Mouse (Mus musculus): ENCODE data around the gene Osgin1. TPM values are rescaled to one million over a fixed set of nuclear protein-coding genes. Genes with fewer than 3 reads are reported as not detected.

The Osgin1 gene
- polyA plus RNA-seq, 1 experiment from 2014 or later: 0.47 TPM

DNA sequence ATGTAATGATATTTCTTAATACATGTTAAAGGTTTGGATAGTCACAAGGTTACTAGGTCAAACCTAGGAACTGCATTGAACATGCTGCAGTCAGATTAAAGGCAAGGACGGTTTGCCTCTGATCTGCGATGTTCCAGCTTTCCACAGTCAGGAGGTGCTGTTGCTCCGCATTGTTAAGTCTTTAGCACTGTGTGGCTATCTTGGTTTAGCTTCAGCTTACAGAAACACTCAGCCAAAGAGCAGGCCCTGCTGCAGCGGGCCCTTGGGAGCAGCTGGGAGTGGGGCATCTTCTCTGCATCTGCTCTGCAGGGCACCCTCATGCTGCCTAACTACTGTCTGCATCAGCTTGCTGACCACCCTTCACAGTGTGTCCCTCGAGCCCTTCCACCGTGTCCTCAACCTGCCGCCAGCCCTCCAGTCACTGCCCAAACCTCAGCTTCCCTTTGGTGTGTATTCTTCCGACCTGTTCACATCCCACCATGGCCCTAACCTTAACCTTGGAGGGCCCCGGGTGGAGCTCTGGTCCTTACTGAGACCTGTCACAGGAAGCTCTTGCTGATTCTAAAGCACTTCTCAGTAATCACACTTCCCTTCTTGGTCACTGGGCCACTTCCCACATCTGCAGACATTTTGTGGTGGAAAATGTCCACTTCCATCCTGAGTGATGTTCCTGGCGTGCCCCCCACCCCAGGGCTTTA, 21.7 kb upstream of the Osgin1 start:
- 49% methylated on average over 10 of the region's 10 CpGs for WGBS
- Histone ChIP-seq H3K4me1 (ENCODE audit: control insufficient read depth in 2 of 2, insufficient read depth in 2 of 2, low read length in 2 of 2) (peaks cover 4 to 5% of the 10 kb centered on the region in 2 experiments; a peak in 1 of 4 replicates), H3K4me3 (ENCODE audit: control insufficient read depth in 1 of 2, insufficient read depth in 1 of 2, low read depth in 1 of 2, low read length in 2 of 2) (no peak overlapping the region), H3K36me3 (ENCODE audit: control insufficient read depth, insufficient read depth, low read length) (peaks cover 46% of the 10 kb centered on the region), H3K27ac (replicated peaks in 1 of 2; ENCODE audit: control insufficient read depth in 1 of 2, insufficient read depth in 1 of 2, low read depth in 2 of 2, low read length in 2 of 2) (no peak overlapping the region), H3K9ac (ENCODE audit: low read length) (no peak overlapping the region), H3K9me3 (ENCODE audit: control insufficient read depth, low read length) (no peaks in the 10 kb centered on the region), H3K4me2 (ENCODE audit: low read length) (no peak overlapping the region), H3K27me3 (ENCODE audit: control insufficient read depth, insufficient read depth, low read length) (peaks cover 12% of the 10 kb centered on the region)
- no peak for ATAC-seq (ENCODE audit: insufficient number of reproducible peaks, insufficient read depth, low FRiP score, low read depth)

DNA sequence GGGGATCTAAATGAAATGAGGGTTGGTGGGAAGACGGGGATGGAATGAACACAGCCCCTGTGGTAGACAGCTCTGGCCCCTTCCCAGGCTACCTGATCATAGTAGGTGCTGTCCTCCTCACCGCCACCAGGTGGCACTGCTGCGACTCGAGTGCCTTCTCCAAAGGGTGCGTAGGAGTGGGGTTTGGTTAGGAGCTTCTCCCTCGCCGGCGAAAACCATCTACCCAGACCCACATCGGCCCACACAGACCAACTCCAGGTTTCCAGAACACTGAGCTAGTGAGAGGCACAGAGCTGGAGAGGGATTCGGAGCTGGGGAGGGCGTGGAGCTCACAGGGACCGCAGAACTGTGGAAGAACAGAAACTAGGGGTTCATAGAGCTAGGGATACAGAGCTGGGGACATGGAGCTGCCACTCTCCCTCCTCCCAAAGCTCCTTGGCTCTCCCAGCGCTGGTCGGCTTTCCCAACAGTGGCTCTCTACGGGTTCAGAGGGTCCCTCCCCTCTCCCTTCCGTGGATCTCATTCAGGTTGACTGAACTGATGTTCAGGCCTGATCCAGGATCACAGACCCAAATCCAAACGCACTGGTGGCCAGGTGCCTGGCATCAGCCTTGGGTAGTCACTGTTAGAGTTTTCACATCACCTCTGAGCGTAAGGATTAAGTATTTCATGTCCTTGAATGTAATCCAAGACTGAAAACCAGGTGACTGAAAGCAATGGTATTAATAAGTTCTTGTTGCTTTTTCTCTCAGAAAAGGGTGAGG, 21.0 kb upstream of the Osgin1 start:
- H3K27ac ChIP-seq (replicated peaks in 1 of 2; ENCODE audit: control insufficient read depth in 1 of 2, insufficient read depth in 1 of 2, low read depth in 2 of 2, low read length in 2 of 2): no peak overlapping the region
- ATAC-seq (ENCODE audit: insufficient number of reproducible peaks, insufficient read depth, low FRiP score, low read depth): peak; percentile 60

DNA sequence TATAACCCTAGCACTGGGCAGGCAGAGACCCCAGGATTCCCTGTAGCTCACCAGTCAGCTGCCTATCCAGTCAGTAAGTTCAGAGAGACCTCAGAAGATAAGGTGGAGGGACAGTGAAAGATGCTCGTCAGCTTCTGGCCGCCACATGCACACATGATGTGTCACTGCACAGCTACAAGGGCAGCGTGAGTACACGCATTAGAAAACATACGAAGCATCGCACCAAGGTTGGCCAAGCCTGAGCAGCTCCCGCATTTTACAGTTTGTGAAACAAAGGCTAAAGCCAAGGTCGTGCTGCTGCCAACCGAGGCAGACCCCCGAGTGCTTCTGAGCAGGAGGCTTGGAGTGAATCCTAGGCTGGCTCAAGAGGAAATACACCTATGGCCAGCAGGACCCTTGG, 20.3 kb upstream of the Osgin1 start:
- H3K27me3 ChIP-seq (ENCODE audit: control insufficient read depth, insufficient read depth, low read length): peaks cover 12% of the 10 kb centered on the region
- ATAC-seq (ENCODE audit: insufficient number of reproducible peaks, insufficient read depth, low FRiP score, low read depth): no peak
- 77% methylated on average over 10 of the region's 10 CpGs for WGBS

More for the DNA sequence above, 21.0 kb upstream of the Osgin1 start:
- H3K4me1 ChIP-seq (ENCODE audit: control insufficient read depth in 2 of 2, insufficient read depth in 2 of 2, low read length in 2 of 2): peaks cover 4 to 5% of the 10 kb centered on the region in 2 experiments; a peak in 1 of 4 replicates
- peaks cover 12% of the 10 kb centered on the region for H3K27me3 ChIP-seq (ENCODE audit: control insufficient read depth, insufficient read depth, low read length)
- H3K36me3 ChIP-seq (ENCODE audit: control insufficient read depth, insufficient read depth, low read length): peaks cover 39% of the 10 kb centered on the region
- no peaks in the 10 kb centered on the region for H3K9me3 ChIP-seq (ENCODE audit: control insufficient read depth, low read length)
- peak overlapping the region; percentile 46 for H3K9ac ChIP-seq (ENCODE audit: low read length)
- WGBS: 11% methylated on average over 18 of the region's 18 CpGs
- peak overlapping the region; percentile 22 to 33 for H3K4me3 ChIP-seq (ENCODE audit: control insufficient read depth in 1 of 2, insufficient read depth in 1 of 2, low read depth in 1 of 2, low read length in 2 of 2)
- peak overlapping the region; percentile 59 for H3K4me2 ChIP-seq (ENCODE audit: low read length)

DNA sequence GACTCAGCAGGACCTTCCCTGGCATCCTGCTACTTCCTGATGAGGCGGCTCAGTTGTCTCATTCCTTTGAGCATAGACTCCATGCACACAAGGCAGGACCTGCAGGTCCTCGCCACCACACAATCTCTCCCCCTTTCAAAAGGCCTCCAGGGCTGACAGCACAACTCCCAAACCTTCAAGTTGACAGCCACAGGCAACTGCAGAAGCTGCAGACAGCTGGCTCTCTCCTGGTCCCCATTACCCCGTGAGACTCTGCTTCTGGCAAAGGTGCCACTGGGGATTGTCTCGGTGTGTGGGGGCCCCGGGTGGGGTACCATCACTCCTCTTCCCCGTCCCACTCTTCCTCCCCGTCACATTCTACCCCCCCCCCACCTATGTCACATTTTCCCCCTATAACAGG, 13.6 kb upstream of the Osgin1 start:
- Histone ChIP-seq H3K9ac (ENCODE audit: low read length) (no peak overlapping the region), H3K4me1 (ENCODE audit: control insufficient read depth in 2 of 2, insufficient read depth in 2 of 2, low read length in 2 of 2) (peaks cover 20 to 21% of the 10 kb centered on the region in 2 experiments), H3K4me3 (ENCODE audit: control insufficient read depth in 1 of 2, insufficient read depth in 1 of 2, low read depth in 1 of 2, low read length in 2 of 2) (no peak overlapping the region), H3K4me2 (ENCODE audit: low read length) (no peak overlapping the region), H3K36me3 (ENCODE audit: control insufficient read depth, insufficient read depth, low read length) (no peaks in the 10 kb centered on the region), H3K27ac (replicated peaks in 1 of 2; ENCODE audit: control insufficient read depth in 1 of 2, insufficient read depth in 1 of 2, low read depth in 2 of 2, low read length in 2 of 2) (no peak overlapping the region), H3K27me3 (ENCODE audit: control insufficient read depth, insufficient read depth, low read length) (peaks cover 9% of the 10 kb centered on the region), H3K9me3 (ENCODE audit: control insufficient read depth, low read length) (no peaks in the 10 kb centered on the region)
- 68% methylated on average over 7 of the region's 7 CpGs for WGBS
- no peak for ATAC-seq (ENCODE audit: insufficient number of reproducible peaks, insufficient read depth, low FRiP score, low read depth)

More for the DNA sequence above, 20.3 kb upstream of the Osgin1 start:
- Histone ChIP-seq H3K27ac (replicated peaks in 1 of 2; ENCODE audit: control insufficient read depth in 1 of 2, insufficient read depth in 1 of 2, low read depth in 2 of 2, low read length in 2 of 2) (no peak overlapping the region), H3K4me2 (ENCODE audit: low read length) (no peak overlapping the region), H3K4me3 (ENCODE audit: control insufficient read depth in 1 of 2, insufficient read depth in 1 of 2, low read depth in 1 of 2, low read length in 2 of 2) (no peak overlapping the region), H3K9me3 (ENCODE audit: control insufficient read depth, low read length) (no peaks in the 10 kb centered on the region), H3K9ac (ENCODE audit: low read length) (no peak overlapping the region), H3K4me1 (ENCODE audit: control insufficient read depth in 2 of 2, insufficient read depth in 2 of 2, low read length in 2 of 2) (peaks cover 4 to 5% of the 10 kb centered on the region in 2 experiments; a peak in 1 of 4 replicates), H3K36me3 (ENCODE audit: control insufficient read depth, insufficient read depth, low read length) (peaks cover 32% of the 10 kb centered on the region)

DNA sequence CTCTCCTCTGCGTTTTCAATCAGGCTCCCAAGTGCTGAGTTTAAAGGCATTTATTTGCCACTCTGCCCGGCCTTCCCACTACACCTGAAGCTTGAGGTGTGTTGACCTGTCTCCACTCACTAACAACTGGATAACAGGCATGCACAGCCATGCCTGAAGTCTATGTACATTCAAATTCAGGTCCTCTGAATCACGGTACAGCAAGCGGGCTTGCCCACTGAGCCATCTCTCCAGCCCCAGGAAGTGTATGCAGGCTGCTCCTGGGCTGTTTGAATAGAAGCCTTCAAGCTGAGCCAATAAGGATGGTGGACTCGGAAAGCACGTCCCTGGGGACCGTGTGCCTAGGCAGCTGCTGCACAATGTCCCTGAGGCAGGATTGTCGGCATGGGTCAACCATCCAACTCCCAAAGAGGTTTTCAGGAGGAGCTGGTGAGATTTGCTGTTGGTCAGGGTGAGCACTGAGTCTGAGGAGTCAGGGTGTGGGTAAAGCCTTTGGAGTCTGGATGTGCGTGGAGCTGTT, 12.3 kb upstream of the Osgin1 start:
- 58% methylated on average over 9 of the region's 9 CpGs for WGBS
- Histone ChIP-seq H3K27me3 (ENCODE audit: control insufficient read depth, insufficient read depth, low read length) (no peaks in the 10 kb centered on the region), H3K36me3 (ENCODE audit: control insufficient read depth, insufficient read depth, low read length) (no peaks in the 10 kb centered on the region), H3K4me2 (ENCODE audit: low read length) (no peak overlapping the region), H3K27ac (replicated peaks in 1 of 2; ENCODE audit: control insufficient read depth in 1 of 2, insufficient read depth in 1 of 2, low read depth in 2 of 2, low read length in 2 of 2) (peak overlapping the region in 1 of 2 experiments; percentile 57; a peak in 2 of 4 replicates), H3K4me1 (ENCODE audit: control insufficient read depth in 2 of 2, insufficient read depth in 2 of 2, low read length in 2 of 2) (peaks cover 25 to 27% of the 10 kb centered on the region in 2 experiments), H3K9me3 (ENCODE audit: control insufficient read depth, low read length) (no peaks in the 10 kb centered on the region), H3K9ac (ENCODE audit: low read length) (no peak overlapping the region), H3K4me3 (ENCODE audit: control insufficient read depth in 1 of 2, insufficient read depth in 1 of 2, low read depth in 1 of 2, low read length in 2 of 2) (no peak overlapping the region)
- no peak for ATAC-seq (ENCODE audit: insufficient number of reproducible peaks, insufficient read depth, low FRiP score, low read depth)

DNA sequence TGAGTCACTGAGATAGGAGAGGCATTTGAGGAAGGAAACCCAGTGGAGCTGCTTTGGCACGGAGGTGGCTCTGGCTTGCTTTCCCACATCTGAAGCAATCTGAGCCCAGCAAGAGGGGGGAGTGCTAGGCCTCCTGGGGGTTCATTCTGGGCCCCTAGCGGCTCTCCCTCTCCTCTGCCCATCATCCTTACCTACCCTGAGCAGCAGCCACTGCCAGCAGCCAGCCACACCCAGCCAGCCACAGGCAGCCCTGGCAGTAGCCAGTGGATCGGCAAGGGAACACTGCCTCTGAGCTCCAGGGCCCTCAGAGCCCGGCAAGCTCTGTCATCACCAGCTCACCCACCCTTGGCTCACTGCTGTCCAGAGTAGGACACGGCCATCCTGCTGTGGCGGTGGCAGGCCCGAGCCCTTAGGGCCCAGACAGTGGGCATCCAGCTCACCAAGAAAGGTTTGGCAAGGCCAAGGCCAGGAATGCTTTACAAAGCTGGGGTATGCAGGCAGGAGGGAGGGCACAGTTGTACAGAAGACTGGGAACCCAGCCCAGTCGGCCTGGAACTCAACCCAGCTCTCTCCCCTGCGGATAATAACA, 11.7 kb upstream of the Osgin1 start:
- Histone ChIP-seq H3K27me3 (ENCODE audit: control insufficient read depth, insufficient read depth, low read length) (no peaks in the 10 kb centered on the region), H3K9me3 (ENCODE audit: control insufficient read depth, low read length) (no peaks in the 10 kb centered on the region), H3K9ac (ENCODE audit: low read length) (no peak overlapping the region), H3K4me1 (ENCODE audit: control insufficient read depth in 2 of 2, insufficient read depth in 2 of 2, low read length in 2 of 2) (peaks cover 25 to 27% of the 10 kb centered on the region in 2 experiments), H3K27ac (replicated peaks in 1 of 2; ENCODE audit: control insufficient read depth in 1 of 2, insufficient read depth in 1 of 2, low read depth in 2 of 2, low read length in 2 of 2) (peak overlapping the region; percentile 14 to 57; a peak in 3 of 4 replicates), H3K4me3 (ENCODE audit: control insufficient read depth in 1 of 2, insufficient read depth in 1 of 2, low read depth in 1 of 2, low read length in 2 of 2) (no peak overlapping the region), H3K36me3 (ENCODE audit: control insufficient read depth, insufficient read depth, low read length) (no peaks in the 10 kb centered on the region), H3K4me2 (ENCODE audit: low read length) (no peak overlapping the region)
- WGBS: 46% methylated on average over 9 of the region's 9 CpGs
- 0 out of 2 replicates have a peak, but pooled peaks have one; percentile 6 for ATAC-seq (ENCODE audit: insufficient number of reproducible peaks, insufficient read depth, low FRiP score, low read depth)

DNA sequence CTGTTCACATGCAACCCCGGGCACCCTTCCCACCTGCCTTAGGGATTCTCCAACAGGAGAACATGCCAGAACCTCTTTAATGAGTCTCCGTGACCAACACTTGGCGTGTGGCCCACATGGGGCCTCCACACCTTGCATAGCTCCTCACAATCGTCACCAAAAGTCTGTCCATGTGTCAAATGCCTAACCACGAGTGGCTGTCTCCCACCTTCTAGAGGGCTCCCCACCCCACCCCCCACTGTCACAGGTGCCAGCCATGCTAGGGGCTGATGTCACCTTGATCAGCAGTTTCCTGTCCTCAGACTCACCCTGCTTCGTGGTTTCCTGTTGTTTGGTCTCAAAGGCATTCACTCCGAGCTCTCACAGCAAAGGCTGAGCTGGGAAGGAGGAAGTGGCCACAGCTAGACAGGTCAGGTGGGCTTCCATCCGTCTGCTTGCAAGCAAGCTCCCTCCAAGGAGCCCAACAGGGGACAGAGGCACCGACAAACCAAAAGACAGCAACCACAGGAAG, 10.2 kb upstream of the Osgin1 start:
- no peak overlapping the region for H3K9ac ChIP-seq (ENCODE audit: low read length)
- no peak overlapping the region for H3K4me2 ChIP-seq (ENCODE audit: low read length)
- H3K27ac ChIP-seq (replicated peaks in 1 of 2; ENCODE audit: control insufficient read depth in 1 of 2, insufficient read depth in 1 of 2, low read depth in 2 of 2, low read length in 2 of 2): peak overlapping the region; percentile 28 to 76; a peak in 2 of 4 replicates
- H3K4me3 ChIP-seq (ENCODE audit: control insufficient read depth in 1 of 2, insufficient read depth in 1 of 2, low read depth in 1 of 2, low read length in 2 of 2): no peak overlapping the region
- no peak for ATAC-seq (ENCODE audit: insufficient number of reproducible peaks, insufficient read depth, low FRiP score, low read depth)
- H3K27me3 ChIP-seq (ENCODE audit: control insufficient read depth, insufficient read depth, low read length): no peaks in the 10 kb centered on the region
- 45% methylated on average over 9 of the region's 9 CpGs for WGBS
- H3K36me3 ChIP-seq (ENCODE audit: control insufficient read depth, insufficient read depth, low read length): no peaks in the 10 kb centered on the region
- H3K4me1 ChIP-seq (ENCODE audit: control insufficient read depth in 2 of 2, insufficient read depth in 2 of 2, low read length in 2 of 2): peaks cover 25 to 27% of the 10 kb centered on the region in 2 experiments
- no peaks in the 10 kb centered on the region for H3K9me3 ChIP-seq (ENCODE audit: control insufficient read depth, low read length)
